Mouse (Mus musculus): ENCODE results near the gene Gcnt7.

DNA sequence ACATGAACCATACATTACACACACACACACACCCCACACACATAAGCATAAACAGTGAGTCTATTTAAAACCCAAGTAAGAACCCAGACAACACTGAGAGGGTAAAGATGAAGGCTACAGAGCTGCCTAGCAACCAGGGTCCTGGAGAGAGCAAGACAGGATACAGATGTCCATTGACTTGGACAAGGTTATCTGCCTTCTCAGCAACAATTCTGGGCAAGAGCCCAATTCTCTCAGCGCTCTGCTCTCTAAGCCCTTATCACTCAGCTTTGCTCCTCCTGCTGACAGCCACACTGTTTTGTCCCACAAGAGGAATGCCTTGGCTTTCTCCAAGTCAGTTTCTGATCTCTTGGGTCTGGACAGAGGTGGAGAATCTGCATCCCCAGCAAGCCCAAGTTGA lies 27.8 kb downstream of the Gcnt7 start:
- no peak for TF ChIP-seq CTCF (conservative IDR thresholded peaks at IDR 0.05; ENCODE audit: low read length)
- no peak for TF ChIP-seq NANOG (IDR thresholded peaks at IDR 0.05; ENCODE audit: borderline replicate concordance, low read length)
- no peak for TF ChIP-seq POU5F1 (IDR thresholded peaks at IDR 0.05; ENCODE audit: borderline replicate concordance, low read length)
